Mouse (Mus musculus): ENCODE measurements around the gene Cryba1. TPM values are rescaled to one million over a fixed set of nuclear protein-coding genes. Genes with fewer than 3 reads are reported as not detected.
A peak's percentile ranks its signal among the peaks of the same experiment; 100 is the strongest.

The Cryba1 gene
- polyA plus RNA-seq, 1 experiment from 2014 or later: 0.24 TPM

- peaks cover 14% of the 10 kb centered on the region for H3K4me1 ChIP-seq (ENCODE audit: control insufficient read depth, insufficient read depth, low read length)
- no peaks in the 10 kb centered on the region for H3K27me3 ChIP-seq (ENCODE audit: control insufficient read depth, insufficient read depth, low read depth, low read length)
- WGBS: 93% methylated on average over 3 of the region's 3 CpGs
- no peak overlapping the region for H3K27ac ChIP-seq (ENCODE audit: low read length)
- H3K9me3 ChIP-seq (replicated peaks; ENCODE audit: control insufficient read depth, low read length, poor library complexity, severe bottlenecking): no peaks in the 10 kb centered on the region
- no peak overlapping the region for H3K4me3 ChIP-seq (ENCODE audit: low read depth, low read length)
- no peak overlapping the region for H3K4me2 ChIP-seq (ENCODE audit: low read length)
- no peak overlapping the region for H3K9ac ChIP-seq (ENCODE audit: low read depth, low read length)
- H3K36me3 ChIP-seq (ENCODE audit: control insufficient read depth, insufficient read depth, low read length): peaks cover 17% of the 10 kb centered on the region
- ATAC-seq: no peak
These were observed 32.1 kb downstream of the Cryba1 start for GRCm38 (mm10) chr11:77693026-77693425.

DNA sequence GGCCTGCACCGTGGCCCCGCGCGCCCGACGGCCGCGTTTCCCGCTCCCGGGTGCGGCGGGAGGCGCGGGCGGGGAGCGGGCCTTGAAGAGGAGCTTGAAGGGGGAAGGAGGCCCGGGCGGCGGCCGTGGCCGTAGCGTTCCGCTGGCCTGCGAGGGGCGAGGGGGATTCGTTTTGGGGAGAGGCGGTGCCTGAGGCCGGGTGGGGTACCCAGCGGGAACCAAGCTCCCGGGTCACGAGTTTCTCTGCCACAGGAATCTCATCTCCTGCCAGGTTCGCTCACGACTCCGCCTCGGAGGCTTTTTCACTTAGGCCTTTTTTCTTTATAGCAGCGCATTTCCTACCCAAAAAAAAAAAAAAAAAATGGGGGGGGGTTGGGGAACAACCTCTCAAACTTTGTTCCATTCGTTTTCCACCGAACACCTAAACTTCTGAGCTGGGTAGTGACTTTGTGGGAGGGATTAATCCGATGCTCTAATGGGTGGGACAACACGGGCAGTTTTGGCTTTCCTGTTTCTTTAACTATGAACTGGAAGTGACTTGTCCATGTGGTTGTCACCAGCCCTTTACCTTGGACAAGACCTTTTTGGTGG is 37.4 kb downstream of the Cryba1 start:
- H3K9ac ChIP-seq (ENCODE audit: low read depth, low read length): peak overlapping the region; percentile 94
- WGBS: 1% methylated on average over 19 of the region's 40 CpGs
- peak overlapping the region; percentile 99 for H3K4me3 ChIP-seq (ENCODE audit: low read depth, low read length)
- no peaks in the 10 kb centered on the region for H3K9me3 ChIP-seq (replicated peaks; ENCODE audit: control insufficient read depth, low read length, poor library complexity, severe bottlenecking)
- H3K4me1 ChIP-seq (ENCODE audit: control insufficient read depth, insufficient read depth, low read length): peaks cover 11% of the 10 kb centered on the region
- H3K27me3 ChIP-seq (ENCODE audit: control insufficient read depth, insufficient read depth, low read depth, low read length): no peaks in the 10 kb centered on the region
- 0 out of 2 replicates have a peak, but pooled peaks cover 8% of the 10 kb centered on the region for H3K36me3 ChIP-seq (ENCODE audit: control insufficient read depth, insufficient read depth, low read length)
- no peak for ATAC-seq
- H3K4me2 ChIP-seq (ENCODE audit: low read length): peak overlapping the region; percentile 81
- peak overlapping the region; percentile 96 for H3K27ac ChIP-seq (ENCODE audit: low read length)

- Histone ChIP-seq H3K9ac (ENCODE audit: low read depth, low read length) (peak overlapping the region; percentile 94), H3K4me1 (ENCODE audit: control insufficient read depth, insufficient read depth, low read length) (peaks cover 11% of the 10 kb centered on the region), H3K27me3 (ENCODE audit: control insufficient read depth, insufficient read depth, low read depth, low read length) (no peaks in the 10 kb centered on the region), H3K4me3 (ENCODE audit: low read depth, low read length) (peak overlapping the region; percentile 99), H3K9me3 (replicated peaks; ENCODE audit: control insufficient read depth, low read length, poor library complexity, severe bottlenecking) (no peaks in the 10 kb centered on the region), H3K4me2 (ENCODE audit: low read length) (peak overlapping the region; percentile 81), H3K36me3 (ENCODE audit: control insufficient read depth, insufficient read depth, low read length) (0 out of 2 replicates have a peak, but pooled peaks cover 3% of the 10 kb centered on the region), H3K27ac (ENCODE audit: low read length) (peak overlapping the region; percentile 96)
- ATAC-seq: no peak
- under 1% methylated on average over 48 of the region's 76 CpGs for WGBS
These were observed 38.1 kb downstream of the Cryba1 start for GRCm38 (mm10) chr11:77686841-77687540.

- Histone ChIP-seq H3K4me1 (ENCODE audit: control insufficient read depth, insufficient read depth, low read length) (peaks cover 11% of the 10 kb centered on the region), H3K4me3 (ENCODE audit: low read depth, low read length) (peak overlapping the region; percentile 99), H3K9ac (ENCODE audit: low read depth, low read length) (peak overlapping the region; percentile 94), H3K27ac (ENCODE audit: low read length) (peak overlapping the region; percentile 96), H3K36me3 (ENCODE audit: control insufficient read depth, insufficient read depth, low read length) (no peaks in the 10 kb centered on the region), H3K9me3 (replicated peaks; ENCODE audit: control insufficient read depth, low read length, poor library complexity, severe bottlenecking) (no peaks in the 10 kb centered on the region), H3K4me2 (ENCODE audit: low read length) (peak overlapping the region; percentile 81), H3K27me3 (ENCODE audit: control insufficient read depth, insufficient read depth, low read depth, low read length) (no peaks in the 10 kb centered on the region)
- ATAC-seq: peak; percentile 58
- under 1% methylated on average over 27 of the region's 30 CpGs for WGBS
These were observed 38.7 kb downstream of the Cryba1 start for GRCm38 (mm10) chr11:77686346-77686840.

- Histone ChIP-seq H3K4me1 (ENCODE audit: control insufficient read depth, insufficient read depth, low read length) (peaks cover 11% of the 10 kb centered on the region), H3K27me3 (ENCODE audit: control insufficient read depth, insufficient read depth, low read depth, low read length) (no peaks in the 10 kb centered on the region), H3K36me3 (ENCODE audit: control insufficient read depth, insufficient read depth, low read length) (no peaks in the 10 kb centered on the region), H3K9me3 (replicated peaks; ENCODE audit: control insufficient read depth, low read length, poor library complexity, severe bottlenecking) (no peaks in the 10 kb centered on the region), H3K9ac (ENCODE audit: low read depth, low read length) (peak within 1 kb of the TSS; percentile 94), H3K4me2 (ENCODE audit: low read length) (peak within 1 kb of the TSS; percentile 81), H3K4me3 (ENCODE audit: low read depth, low read length) (peak within 1 kb of the TSS; percentile 99), H3K27ac (ENCODE audit: low read length) (peak within 1 kb of the TSS; percentile 96)
- ATAC-seq: peak; percentile 99
- under 1% methylated on average over 36 of the region's 38 CpGs for WGBS
These were observed 39.5 kb downstream of the Cryba1 start, which contains the start of gene Nufip2 for GRCm38 (mm10) chr11:77685383-77686265. Nufip2 (plus strand) TSS chr11:77686155.

DNA sequence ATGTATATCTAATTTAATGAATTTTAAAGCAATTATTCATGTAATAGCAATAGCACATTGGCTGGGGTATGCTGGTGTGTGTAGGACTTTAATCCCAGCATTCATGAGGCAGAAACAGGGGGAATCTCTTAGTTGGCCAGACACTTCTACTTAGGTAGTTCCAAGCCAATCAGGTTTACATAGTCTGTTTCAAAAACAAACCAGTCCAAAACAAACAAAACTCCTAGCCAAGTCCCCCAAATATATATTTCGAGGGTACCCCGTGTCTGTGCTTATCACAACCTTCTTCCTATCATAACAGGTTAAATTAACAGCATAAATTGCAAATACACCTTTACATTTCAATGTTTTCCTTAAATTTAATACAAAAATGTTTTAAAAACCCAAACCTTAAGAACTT is 40.2 kb downstream of the Cryba1 start:
- H3K27ac ChIP-seq (ENCODE audit: low read length): no peak overlapping the region
- ATAC-seq: no peak
- WGBS: 60% methylated on average over 2 of the region's 2 CpGs

GRCm38 (mm10) chr11:77680018-77680417 is 45.1 kb downstream of the Cryba1 start:
- Histone ChIP-seq H3K27me3 (ENCODE audit: control insufficient read depth, insufficient read depth, low read depth, low read length) (no peaks in the 10 kb centered on the region), H3K4me2 (ENCODE audit: low read length) (no peak overlapping the region), H3K9me3 (replicated peaks; ENCODE audit: control insufficient read depth, low read length, poor library complexity, severe bottlenecking) (no peaks in the 10 kb centered on the region), H3K27ac (ENCODE audit: low read length) (no peak overlapping the region), H3K36me3 (ENCODE audit: control insufficient read depth, insufficient read depth, low read length) (no peaks in the 10 kb centered on the region), H3K4me1 (ENCODE audit: control insufficient read depth, insufficient read depth, low read length) (peaks cover 2% of the 10 kb centered on the region; the same call in 1 of the 2 replicates), H3K9ac (ENCODE audit: low read depth, low read length) (no peak overlapping the region), H3K4me3 (ENCODE audit: low read depth, low read length) (no peak overlapping the region)
- WGBS: 3% methylated on average over 2 of the region's 2 CpGs
- ATAC-seq: no peak

More for the DNA sequence above, 40.2 kb downstream of the Cryba1 start:
- Histone ChIP-seq H3K4me1 (ENCODE audit: control insufficient read depth, insufficient read depth, low read length) (peaks cover 11% of the 10 kb centered on the region), H3K27me3 (ENCODE audit: control insufficient read depth, insufficient read depth, low read depth, low read length) (no peaks in the 10 kb centered on the region), H3K9ac (ENCODE audit: low read depth, low read length) (no peak overlapping the region), H3K4me2 (ENCODE audit: low read length) (no peak overlapping the region), H3K9me3 (replicated peaks; ENCODE audit: control insufficient read depth, low read length, poor library complexity, severe bottlenecking) (no peaks in the 10 kb centered on the region), H3K36me3 (ENCODE audit: control insufficient read depth, insufficient read depth, low read length) (no peaks in the 10 kb centered on the region), H3K4me3 (ENCODE audit: low read depth, low read length) (no peak overlapping the region)

- H3K4me1 ChIP-seq (ENCODE audit: control insufficient read depth, insufficient read depth, low read length): no peaks in the 10 kb centered on the region
- ATAC-seq: no peak
- no peak overlapping the region for H3K4me3 ChIP-seq (ENCODE audit: low read depth, low read length)
- no peaks in the 10 kb centered on the region for H3K27me3 ChIP-seq (ENCODE audit: control insufficient read depth, insufficient read depth, low read depth, low read length)
- 0 out of 2 replicates have a peak, but pooled peaks cover 5% of the 10 kb centered on the region for H3K9me3 ChIP-seq (replicated peaks; ENCODE audit: control insufficient read depth, low read length, poor library complexity, severe bottlenecking)
- no peaks in the 10 kb centered on the region for H3K36me3 ChIP-seq (ENCODE audit: control insufficient read depth, insufficient read depth, low read length)
- H3K27ac ChIP-seq (ENCODE audit: low read length): no peak overlapping the region
- no peak overlapping the region for H3K4me2 ChIP-seq (ENCODE audit: low read length)
- no peak overlapping the region for H3K9ac ChIP-seq (ENCODE audit: low read depth, low read length)
- WGBS: 73% methylated on average over 4 of the region's 4 CpGs
These were observed 51.6 kb downstream of the Cryba1 start for GRCm38 (mm10) chr11:77673428-77673991.
